Mouse (Mus musculus): ENCODE measurements around the gene Rsph9. TPM values are rescaled to one million over a fixed set of nuclear protein-coding genes. Genes with fewer than 3 reads are reported as not detected.

Rsph9 gene
- total and polyA plus RNA-seq, 3 experiments = 0.29 TPM; not detected in 2

- Histone ChIP-seq H3K27ac (ENCODE audit: control insufficient read depth, low read depth, low read length) (peak overlapping the region; percentile 100), H3K36me3 (ENCODE audit: control insufficient read depth in 1 of 2, insufficient read depth in 2 of 2, low read length in 2 of 2) (peaks cover 0 to 37% of the 10 kb centered on the region in 2 experiments; a peak in 2 of 4 replicates), H3K79me2 (ENCODE audit: control insufficient read depth, insufficient read depth, low read length, poor library complexity) (no peaks in the 10 kb centered on the region; the same call in 1 of the 2 replicates), H3K4me3 (ENCODE audit: control insufficient read depth in 1 of 2, insufficient read depth in 1 of 2, low read depth in 2 of 2, low read length in 2 of 2) (no peak overlapping the region), H3K4me1 (ENCODE audit: control insufficient read depth in 1 of 2, insufficient read depth in 2 of 2, low read length in 2 of 2) (peaks cover 20 to 49% of the 10 kb centered on the region in 2 experiments), H3K27me3 (ENCODE audit: control insufficient read depth in 1 of 2, insufficient read depth in 2 of 2, low read length in 2 of 2) (no peaks in the 10 kb centered on the region), H3K9ac (ENCODE audit: control insufficient read depth, low read depth, low read length, poor library complexity, severe bottlenecking) (peak overlapping the region; percentile 65), H3K9me3 (replicated peaks; ENCODE audit: insufficient read depth, low read length) (no peaks in the 10 kb centered on the region)
- 0 out of 2 replicates have a peak, but pooled peaks have one; percentile 35 for TF ChIP-seq ZNF384 (IDR thresholded peaks at IDR 0.05; ENCODE audit: low read depth, low read length)
- TF ChIP-seq USF1 (IDR thresholded peaks at IDR 0.05; ENCODE audit: low read depth, low read length) = peak; percentile 51; the same call in 1 of the 2 replicates
- no peak for TF ChIP-seq MAX (IDR thresholded peaks at IDR 0.05; ENCODE audit: low read length)
- TF ChIP-seq ETS1 (IDR thresholded peaks at IDR 0.05; ENCODE audit: low read depth, low read length) = 0 out of 2 replicates have a peak, but pooled peaks have one; percentile 35
- DNase-seq (ENCODE audit: low read depth, low spot score) = peak; percentile 40
Measured at GRCm38 (mm10) chr17:46075551-46076259, 68.3 kb downstream of the Rsph9 start.

DNA sequence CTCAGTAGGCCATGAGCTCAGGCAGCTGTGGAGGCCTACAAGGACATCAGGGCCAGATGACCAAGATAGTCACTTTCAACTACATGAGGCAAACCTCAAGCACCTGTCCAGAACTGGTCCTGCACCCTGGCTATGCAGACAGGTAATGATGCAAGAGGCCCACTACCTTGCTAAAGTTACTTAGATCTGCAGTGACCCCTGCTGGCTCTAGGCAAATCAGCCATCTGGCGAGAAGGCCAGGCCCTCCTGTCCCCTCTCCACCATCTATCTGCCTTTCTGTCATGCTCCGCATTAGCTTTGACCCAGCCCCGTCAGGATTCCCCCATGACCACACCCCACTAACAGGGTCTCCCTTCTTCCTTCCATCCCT is 68.9 kb downstream of the Rsph9 start:
- 0 out of 2 replicates have a peak, but pooled peaks have one; percentile 6 for TF ChIP-seq TBP (IDR thresholded peaks at IDR 0.05; ENCODE audit: low read depth, low read length)
- no peak for TF ChIP-seq GABPA (IDR thresholded peaks at IDR 0.05; ENCODE audit: low read depth, low read length)
- TF ChIP-seq MAZ (IDR thresholded peaks at IDR 0.05; ENCODE audit: low read depth, low read length) = no peak
- peak; percentile 62 for TF ChIP-seq SMC3 (IDR thresholded peaks at IDR 0.05; ENCODE audit: low read depth, low read length)
- 0 out of 4 replicates have a peak, but pooled peaks of 1 of the 2 experiments have one; percentile 20 for TF ChIP-seq POLR2A (IDR thresholded peaks at IDR 0.05; ENCODE audit: control insufficient read depth in 1 of 2, insufficient read depth in 1 of 2, low read depth in 1 of 2, low read length in 2 of 2, poor library complexity in 1 of 2)
- TF ChIP-seq TCF12 (IDR thresholded peaks at IDR 0.05; ENCODE audit: low read depth, low read length) = no peak
- peak; percentile 43 for TF ChIP-seq ZC3H11A (IDR thresholded peaks at IDR 0.05; ENCODE audit: low read depth, low read length)
- TF ChIP-seq POLR2AphosphoS5 (IDR thresholded peaks at IDR 0.05; ENCODE audit: borderline replicate concordance, low read depth, low read length) = no peak
- TF ChIP-seq E2F4 (IDR thresholded peaks at IDR 0.05; ENCODE audit: borderline replicate concordance, low read depth, low read length) = no peak
- no peak for TF ChIP-seq NELFE (IDR thresholded peaks at IDR 0.05; ENCODE audit: low read depth, low read length)
- no peak for TF ChIP-seq ETS1 (IDR thresholded peaks at IDR 0.05; ENCODE audit: low read depth, low read length)
- no peak; the same call in 1 of the 2 replicates for TF ChIP-seq MAX (IDR thresholded peaks at IDR 0.05; ENCODE audit: low read length)
- TF ChIP-seq MYC (IDR thresholded peaks at IDR 0.05; ENCODE audit: low read depth, low read length) = no peak
- 0 out of 2 replicates have a peak, but pooled peaks have one; percentile 0 for TF ChIP-seq KAT2A (conservative IDR thresholded peaks at IDR 0.05; ENCODE audit: low read depth, low read length)
- no peak for TF ChIP-seq MEF2A (IDR thresholded peaks at IDR 0.05; ENCODE audit: extremely low read depth, insufficient replicate concordance, low read depth, low read length, poor library complexity, severe bottlenecking)
- TF ChIP-seq CTCF (IDR thresholded peaks at IDR 0.05 in 2 of 3, conservative IDR thresholded peaks at IDR 0.05 in 1 of 3; ENCODE audit: control insufficient read depth in 1 of 3, insufficient read depth in 1 of 3, low read depth in 2 of 3, low read length in 3 of 3, poor library complexity in 1 of 3, severe bottlenecking in 1 of 3) = peak; percentile 59 to 66 (median 64)
- TF ChIP-seq RAD21 (IDR thresholded peaks at IDR 0.05; ENCODE audit: low read depth, low read length) = peak; percentile 73
- peak; percentile 83 for DNase-seq (ENCODE audit: low read depth, low spot score)
- peaks cover 0 to 41% of the 10 kb centered on the region in 2 experiments; a peak in 2 of 4 replicates for H3K36me3 ChIP-seq (ENCODE audit: control insufficient read depth in 1 of 2, insufficient read depth in 2 of 2, low read length in 2 of 2)
- H3K27me3 ChIP-seq (ENCODE audit: control insufficient read depth in 1 of 2, insufficient read depth in 2 of 2, low read length in 2 of 2) = no peaks in the 10 kb centered on the region
- peaks cover 23 to 55% of the 10 kb centered on the region in 2 experiments for H3K4me1 ChIP-seq (ENCODE audit: control insufficient read depth in 1 of 2, insufficient read depth in 2 of 2, low read length in 2 of 2)
- H3K9me3 ChIP-seq (replicated peaks; ENCODE audit: insufficient read depth, low read length) = no peaks in the 10 kb centered on the region
- peak overlapping the region in 1 of 2 experiments; percentile 23; a peak in 1 of 4 replicates for H3K4me3 ChIP-seq (ENCODE audit: control insufficient read depth in 1 of 2, insufficient read depth in 1 of 2, low read depth in 2 of 2, low read length in 2 of 2)
- H3K79me2 ChIP-seq (ENCODE audit: control insufficient read depth, insufficient read depth, low read length, poor library complexity) = no peaks in the 10 kb centered on the region; the same call in 1 of the 2 replicates
- peak overlapping the region; percentile 100 for H3K27ac ChIP-seq (ENCODE audit: control insufficient read depth, low read depth, low read length)
- H3K9ac ChIP-seq (ENCODE audit: control insufficient read depth, low read depth, low read length, poor library complexity, severe bottlenecking) = peak overlapping the region; percentile 65
